Mouse (Mus musculus) right cerebral cortex, postnatal 10 days (tissue): ENCODE measurements around the gene Milr1.

Experiments used
- DNase-seq, 2 experiments: peaks; one replicate each; pipeline ENCODE4 v3.0.0; 2021; ENCODE audit warnings: low spot score in 2 of 2

The Milr1 gene

DNA sequence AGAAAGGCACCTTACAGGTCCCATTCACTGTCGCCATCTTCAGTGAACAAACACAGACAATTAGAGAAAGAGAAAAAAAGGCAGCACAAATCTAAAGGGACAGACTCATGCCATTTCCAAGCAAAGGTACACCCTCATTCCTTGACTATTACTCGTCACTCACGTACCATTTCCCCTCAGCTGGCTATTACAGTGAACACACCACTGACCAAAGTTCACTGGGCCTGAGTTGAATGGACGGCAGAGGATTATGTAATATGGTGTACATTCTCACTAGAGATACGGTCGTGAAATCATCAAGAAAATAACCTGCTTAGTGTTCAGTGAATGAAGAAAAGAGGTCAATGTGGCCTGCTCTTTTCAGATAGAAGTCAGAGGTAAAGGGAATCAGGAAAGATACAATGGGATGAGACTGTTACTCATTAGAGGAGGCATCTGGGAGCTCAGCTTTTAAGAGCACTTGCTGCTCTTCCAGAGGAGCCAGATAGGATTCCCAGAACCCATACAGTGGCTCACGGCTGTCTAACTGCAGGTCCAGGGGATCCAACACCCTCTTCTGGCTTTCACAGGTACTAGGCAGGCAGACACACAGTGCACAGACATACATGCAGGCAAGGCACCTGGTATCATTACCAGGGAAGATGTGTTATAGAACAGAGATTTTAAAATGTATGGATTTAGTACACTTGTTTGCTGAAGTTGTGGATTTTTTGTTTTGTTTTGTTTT lies 61.5 kb downstream of the Milr1 start:
- no peak for DNase-seq

DNA sequence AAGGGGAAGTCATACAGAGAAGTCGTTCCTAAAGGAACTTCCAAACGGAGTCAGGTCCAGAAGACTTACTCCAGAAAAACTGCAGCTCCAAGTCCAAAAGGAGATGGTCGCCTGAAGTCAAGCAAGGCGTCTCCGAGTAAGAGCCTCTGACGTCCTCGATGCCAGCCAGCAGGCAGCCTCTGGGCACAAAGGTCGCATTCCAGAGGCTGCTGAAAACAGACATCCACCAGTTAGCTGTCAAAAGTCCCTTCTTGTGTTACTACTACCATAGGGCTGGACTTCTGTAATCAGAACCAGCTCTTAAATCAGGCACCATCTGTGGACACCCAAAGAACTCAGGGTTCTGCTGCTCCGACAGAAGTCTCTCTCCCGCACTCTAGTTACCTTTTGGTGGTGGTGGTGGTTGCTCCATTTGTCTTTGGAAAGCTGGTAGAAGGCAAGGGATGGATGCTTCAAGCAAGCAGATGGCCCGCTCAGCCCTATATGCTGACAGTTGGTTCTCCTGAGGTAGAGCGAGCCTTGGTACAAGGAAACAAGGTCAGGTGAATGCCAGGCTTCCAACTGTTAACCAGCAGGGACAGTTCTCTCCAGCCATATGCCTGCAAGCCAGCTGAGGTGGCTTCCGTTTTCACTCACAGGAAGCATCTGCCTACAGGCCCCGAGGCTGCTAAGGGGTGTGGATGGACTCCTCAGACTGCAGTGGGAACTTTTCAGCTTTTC lies 63.7 kb downstream of the Milr1 start:
- DNase-seq: no peak

DNA sequence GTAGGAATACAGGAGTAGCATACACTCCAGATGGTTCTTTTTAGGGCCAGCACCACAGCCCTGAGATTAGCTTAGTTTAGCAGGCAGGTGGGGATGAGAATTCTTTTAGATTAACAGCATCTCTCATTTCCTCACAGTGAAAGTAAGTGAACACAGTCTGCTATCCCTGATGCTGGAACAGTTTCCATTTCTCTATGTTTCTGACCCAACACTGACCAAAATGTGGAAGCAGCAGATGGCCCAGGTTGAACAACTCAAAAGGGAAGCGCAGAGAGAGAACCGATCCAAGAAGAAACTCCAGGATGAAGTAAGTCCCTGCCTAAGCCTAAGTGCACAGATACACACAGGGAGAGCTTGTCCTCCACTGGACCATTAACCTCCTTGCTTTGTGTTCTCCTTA lies 64.3 kb downstream of the Milr1 start:
- DNase-seq: no peak

DNA sequence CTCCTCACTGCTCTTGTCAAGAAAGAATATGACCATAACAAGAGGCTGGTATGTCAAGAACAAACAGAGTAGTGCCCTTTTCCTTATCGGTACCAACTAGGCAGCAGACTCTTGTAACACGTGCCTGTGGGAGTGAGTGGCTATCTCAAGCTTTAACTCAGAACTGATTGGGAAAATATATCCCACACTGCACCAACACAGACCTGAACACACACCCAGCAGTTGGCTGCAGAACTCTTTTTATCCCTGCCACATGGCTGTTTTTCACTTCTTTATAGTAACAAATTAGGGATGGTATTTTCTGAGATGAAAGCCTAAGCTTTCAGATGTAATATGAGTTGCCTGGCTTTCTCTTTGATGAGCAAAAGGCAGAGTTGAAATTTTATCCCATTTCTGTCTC lies 64.7 kb downstream of the Milr1 start:
- no peak for DNase-seq

DNA sequence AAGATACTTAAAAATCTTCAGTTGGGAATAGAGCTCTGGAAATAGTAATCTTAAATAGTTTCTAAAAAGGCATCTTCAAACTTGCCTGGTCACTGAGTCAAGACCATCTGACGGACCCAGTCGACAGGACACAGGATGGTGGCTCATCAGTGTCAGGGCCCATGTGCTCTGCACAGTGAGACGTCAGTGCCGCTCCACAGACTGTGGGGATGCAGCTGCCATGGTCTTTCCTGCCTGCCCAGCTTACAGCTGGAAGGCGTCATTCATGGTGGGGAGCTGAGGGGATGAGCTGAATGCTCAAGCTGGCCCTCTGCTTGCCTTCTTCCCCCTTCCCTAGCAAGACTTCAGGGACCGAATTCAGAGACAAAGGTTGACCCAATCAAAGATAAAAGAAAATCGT lies 65.3 kb downstream of the Milr1 start:
- no peak for DNase-seq

DNA sequence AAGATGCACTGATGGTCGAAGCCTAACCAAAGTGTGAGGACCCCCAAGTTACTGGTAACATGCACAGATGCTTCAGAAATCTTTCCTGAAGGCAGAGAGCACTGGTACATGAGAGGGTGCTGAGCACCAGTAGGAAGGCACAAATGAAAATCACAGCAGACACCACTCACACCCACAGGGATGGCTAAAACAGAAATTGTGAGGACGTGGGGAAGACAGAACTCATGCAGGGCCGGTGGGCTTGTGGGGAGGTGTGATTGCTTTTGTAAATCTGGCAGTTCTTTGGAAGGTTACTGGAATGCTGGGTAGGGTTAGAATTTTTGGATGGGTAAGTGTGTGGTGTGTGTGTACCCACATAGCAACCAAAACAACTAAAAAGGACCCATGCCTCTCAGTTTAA lies 66.1 kb downstream of the Milr1 start:
- no peak for DNase-seq

DNA sequence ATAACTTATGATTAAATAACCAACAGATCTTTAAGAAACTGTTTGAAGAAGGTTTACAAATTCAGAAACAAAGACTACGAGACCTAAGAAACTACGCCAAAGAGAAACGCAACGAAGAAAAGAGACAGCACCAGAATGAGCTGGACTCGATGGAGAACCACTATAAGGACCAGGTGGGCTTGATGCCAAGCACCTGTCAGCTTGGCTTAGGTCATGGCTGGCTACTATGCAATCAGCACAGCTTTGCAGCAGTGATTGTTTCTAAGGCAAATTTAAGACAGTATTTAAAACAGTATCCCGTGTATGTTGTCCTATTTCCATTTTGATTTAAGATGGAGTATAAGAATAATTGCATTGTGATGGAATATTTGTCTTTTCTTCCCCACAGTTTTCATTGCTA lies 66.8 kb downstream of the Milr1 start:
- DNase-seq: no peak

DNA sequence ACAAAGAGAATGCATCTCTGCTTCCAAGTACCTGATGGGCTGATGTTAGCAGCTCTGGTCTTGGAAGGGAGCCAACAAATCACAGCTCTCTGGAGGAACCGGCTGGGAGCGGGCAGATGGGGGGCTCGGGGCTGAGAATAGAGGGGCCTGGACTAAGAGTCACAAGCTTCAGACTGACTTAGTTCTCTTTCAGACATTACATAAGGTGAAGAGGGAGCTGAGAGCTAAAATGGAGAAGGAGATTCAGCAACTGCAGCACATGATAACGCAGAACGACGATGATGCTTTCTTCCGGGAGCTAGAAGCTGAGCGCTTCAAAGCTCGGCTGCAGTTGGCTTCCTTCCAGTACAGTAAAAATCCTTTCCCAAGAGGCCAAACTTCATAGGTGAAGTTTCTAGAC lies 67.3 kb downstream of the Milr1 start:
- no peak for DNase-seq
